Mouse (Mus musculus) brain, embryonic 14.5 days (tissue): ENCODE measurements at regions not wholly inside any gene's neighbourhood (a gene's known extent, or its start where the extent isn't known, plus 50 kb on each side); places are given as distances from the start of the nearest gene placed in this dataset.

ENCODE experiments used
- DNase-seq: peaks from one replicate; pipeline ENCODE4 v3.0.0-alpha.2; 2011; ENCODE audit warnings: low read depth
- CTCF ChIP-seq: fragments of 200-500 bp; IDR thresholded peaks from 2 replicates; pipeline ENCODE4 v1.5.1; 2012; ENCODE audit warnings: inconsistent platforms, mild to moderate bottlenecking, moderate library complexity, borderline replicate concordance; ENCODE audit not compliant: insufficient read depth, insufficient read length; ENCODE audit errors: extremely low read depth
- POLR2A ChIP-seq: fragments of 200-500 bp; IDR thresholded peaks from 2 replicates; pipeline ENCODE4 v1.6.1; 2012; ENCODE audit warnings: mild to moderate bottlenecking, inconsistent platforms, borderline replicate concordance; ENCODE audit not compliant: poor library complexity, insufficient read depth, insufficient read length, severe bottlenecking; ENCODE audit errors: extremely low read depth

GRCm38 (mm10) chr4:142798834-142799233, 414.0 kb downstream of the Prdm2 start:
- peak; percentile 38 for DNase-seq
- TF ChIP-seq CTCF (no peak), POLR2A (no peak)

- no peak for DNase-seq
- no peak for TF ChIP-seq POLR2A
- no peak for TF ChIP-seq CTCF
Measured at GRCm38 (mm10) chr4:142792606-142792970, 420.2 kb downstream of the Prdm2 start.

GRCm38 (mm10) chr4:142791823-142792605, 420.8 kb downstream of the Prdm2 start:
- no peak for DNase-seq
- TF ChIP-seq CTCF (no peak), POLR2A (no peak)

- TF ChIP-seq POLR2A (no peak), CTCF (no peak)
- no peak for DNase-seq
Measured at GRCm38 (mm10) chr4:142789048-142789447, 423.7 kb downstream of the Prdm2 start.

- no peak for DNase-seq
- TF ChIP-seq POLR2A (no peak), CTCF (no peak)
Measured at GRCm38 (mm10) chr4:142785386-142785785, 427.4 kb downstream of the Prdm2 start.

GRCm38 (mm10) chr4:142776711-142777411, 435.9 kb downstream of the Prdm2 start:
- TF ChIP-seq POLR2A (no peak), CTCF (no peak)
- no peak for DNase-seq

GRCm38 (mm10) chr4:142775023-142775422, 437.8 kb downstream of the Prdm2 start:
- no peak for TF ChIP-seq POLR2A
- TF ChIP-seq CTCF = no peak
- no peak for DNase-seq

GRCm38 (mm10) chr4:142773651-142774151, 439.1 kb downstream of the Prdm2 start:
- DNase-seq = peak; percentile 72
- TF ChIP-seq CTCF = 0 out of 2 replicates have a peak, but pooled peaks have one; percentile 23
- no peak for TF ChIP-seq POLR2A

- peak; percentile 85 for DNase-seq
- TF ChIP-seq CTCF (no peak), POLR2A (no peak)
Measured at GRCm38 (mm10) chr4:142772751-142773455, 439.9 kb downstream of the Prdm2 start.

GRCm38 (mm10) chr4:142771520-142772150, 441.2 kb downstream of the Prdm2 start:
- DNase-seq = peak; percentile 34
- TF ChIP-seq CTCF = no peak
- no peak for TF ChIP-seq POLR2A

- DNase-seq = peak; percentile 74
- TF ChIP-seq POLR2A (no peak), CTCF (no peak)
Measured at GRCm38 (mm10) chr4:142770177-142770576, 442.6 kb downstream of the Prdm2 start.

GRCm38 (mm10) chr4:142767665-142768064, 445.1 kb downstream of the Prdm2 start:
- TF ChIP-seq POLR2A = no peak
- no peak for TF ChIP-seq CTCF
- no peak for DNase-seq
